Mouse (Mus musculus) stomach, postnatal 0 days (tissue): ENCODE results near the gene Stk10. TPM values are rescaled to one million over a fixed set of nuclear protein-coding genes. Genes with fewer than 3 reads are reported as not detected.
A peak's percentile ranks its signal among the peaks of the same experiment; 100 is the strongest.

Source experiments
- ATAC-seq: fragments of 200-750 bp; cut with Nextera tagmentation; 2 replicates; pipeline ENCODE4 v1.8.0; 2017; ENCODE audit not compliant: low FRiP score, low TSS enrichment
- DNase-seq: peaks from one replicate; pipeline ENCODE4 v3.0.0-alpha.2; 2016; ENCODE audit warnings: low spot score
- H3K27ac ChIP-seq: fragments of 300-500 bp; sonication (generic); replicated peaks from 2 replicates; pipeline ENCODE4 v1.5.1; 2014; ENCODE audit warnings: mild to moderate bottlenecking, control low read depth
- H3K27me3 ChIP-seq: fragments of 300-500 bp; sonication (generic); 2 replicates; pipeline ENCODE4 v1.6.1; 2014; ENCODE audit warnings: low read length; ENCODE audit not compliant: control insufficient read depth, insufficient read depth
- H3K36me3 ChIP-seq: fragments of 300-500 bp; sonication (generic); 2 replicates; pipeline ENCODE4 v1.6.1; 2014; ENCODE audit warnings: low read length, mixed read lengths; ENCODE audit not compliant: control insufficient read depth, insufficient read depth
- H3K4me1 ChIP-seq: fragments of 300-500 bp; sonication (generic); replicated peaks from 2 replicates; pipeline ENCODE4 v1.6.1; 2014; ENCODE audit warnings: antibody characterized with exemption; ENCODE audit not compliant: control insufficient read depth, insufficient read depth
- H3K4me2 ChIP-seq: fragments of 300-500 bp; sonication (generic); replicated peaks from 2 replicates; pipeline ENCODE4 v1.6.1; 2014; ENCODE audit warnings: low read depth, mild to moderate bottlenecking, control low read depth, moderate library complexity
- H3K4me3 ChIP-seq: fragments of 300-500 bp; sonication (generic); 2 replicates; pipeline ENCODE4 v1.5.1; 2014; ENCODE audit warnings: low read depth, low read length, control low read depth
- H3K9ac ChIP-seq: fragments of 300-500 bp; sonication (generic); 2 replicates; pipeline ENCODE4 v1.6.1; 2014; ENCODE audit warnings: mild to moderate bottlenecking, low read length, control low read depth, mixed read lengths
- H3K9me3 ChIP-seq: fragments of 300-500 bp; sonication (generic); 2 replicates; pipeline ENCODE4 v1.6.1; 2016; ENCODE audit warnings: low read length; ENCODE audit not compliant: control insufficient read depth
- CTCF ChIP-seq: IDR thresholded peaks from 2 replicates; pipeline ENCODE4 v1.5.1; 2016; ENCODE audit warnings: antibody characterized with exemption, low read depth, mild to moderate bottlenecking, moderate library complexity
- EP300 ChIP-seq: optimal IDR thresholded peaks from 2 replicates; pipeline ENCODE3; 2016; ENCODE audit warnings: antibody characterized with exemption
- WGBS: fragments of 180-500 bp; shearing (Covaris S2); extraction: QIAGEN DNeasy Blood & Tissue Kit; methylation state at CpG from one replicate; pipeline ENCODE4 v1.1.7; 2014; 5-methylcytosine and 5-hydroxymethylcytosine counted together
- polyA plus RNA-seq: library from polyadenylated mRNA; unstranded; fragments of >200 nt; fragmentation: Nextera tagmentation; extraction: Ambion mirVana; gene quantifications from 2 replicates; pipeline ENCODE4 v1.2.1, GENCODE M21; 2015

The Stk10 gene
- polyA plus RNA-seq, 1 experiment from 2014 or later, result 1.1 TPM

DNA sequence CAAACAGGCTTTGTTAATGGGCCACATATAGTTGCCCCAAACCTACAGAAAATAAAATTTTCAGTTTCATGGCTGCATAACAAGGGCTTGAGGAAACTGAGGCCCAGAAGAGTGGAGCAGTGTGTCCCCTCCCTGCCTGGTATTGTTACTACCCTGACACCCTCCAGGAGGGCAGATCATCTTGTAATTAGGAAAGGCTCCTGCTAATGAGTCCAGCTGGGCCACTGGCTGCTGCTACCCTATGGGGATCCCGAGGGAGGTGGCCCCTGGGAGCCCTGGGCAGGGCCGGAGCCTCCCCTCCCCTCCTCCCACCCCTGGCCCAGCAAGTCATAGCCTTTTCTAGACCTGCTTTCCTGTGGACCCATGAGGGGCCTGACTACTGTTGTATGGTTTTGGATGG is 47.9 kb downstream of the Stk10 start:
- WGBS, result 72% methylated on average over 2 of the region's 2 CpGs
- ATAC-seq (no peak), DNase-seq (no peak)
- H3K27ac ChIP-seq, result no peak overlapping the region
- no peak overlapping the region for H3K4me2 ChIP-seq
- H3K4me3 ChIP-seq, result no peak overlapping the region
- H3K4me1 ChIP-seq, result no peaks in the 10 kb centered on the region
- no peak for TF ChIP-seq EP300
- TF ChIP-seq CTCF, result no peak
- no peak overlapping the region for H3K9ac ChIP-seq
- no peaks in the 10 kb centered on the region for H3K9me3 ChIP-seq
- no peaks in the 10 kb centered on the region for H3K27me3 ChIP-seq
- no peaks in the 10 kb centered on the region for H3K36me3 ChIP-seq

DNA sequence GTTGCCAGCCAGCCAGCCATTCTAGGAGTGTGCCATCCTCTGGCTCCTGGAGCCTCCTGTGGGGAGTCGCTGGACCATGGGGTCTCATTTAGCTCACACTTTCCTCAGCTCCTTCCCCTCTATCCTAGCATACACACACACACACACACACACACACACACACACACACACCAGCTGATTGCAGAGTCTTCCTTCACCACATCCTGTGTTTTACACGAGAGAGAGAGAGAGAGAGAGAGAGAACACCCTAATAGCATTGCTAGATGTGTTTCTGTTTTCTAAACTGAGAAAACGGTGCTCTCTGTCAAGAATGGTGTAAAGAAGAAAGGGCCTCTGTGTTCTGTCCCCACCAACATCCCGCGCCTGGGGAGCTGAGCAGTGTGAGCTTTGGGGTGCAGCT is 49.7 kb downstream of the Stk10 start:
- Histone ChIP-seq H3K4me1 (no peaks in the 10 kb centered on the region), H3K4me3 (no peak overlapping the region), H3K36me3 (no peaks in the 10 kb centered on the region), H3K9me3 (no peaks in the 10 kb centered on the region), H3K27me3 (no peaks in the 10 kb centered on the region), H3K4me2 (no peak overlapping the region), H3K27ac (no peak overlapping the region), H3K9ac (no peak overlapping the region)
- no peak for TF ChIP-seq EP300
- no peak for TF ChIP-seq CTCF
- WGBS, result 59% methylated on average over 5 of the region's 5 CpGs
- DNase-seq (no peak), ATAC-seq (no peak)

GRCm38 (mm10) chr11:32585996-32586395 is 52.9 kb downstream of the Stk10 start:
- DNase-seq, result no peak
- Histone ChIP-seq H3K4me2 (no peak overlapping the region), H3K9me3 (no peaks in the 10 kb centered on the region), H3K27ac (no peak overlapping the region), H3K36me3 (no peaks in the 10 kb centered on the region), H3K4me3 (no peak overlapping the region), H3K9ac (no peak overlapping the region), H3K27me3 (no peaks in the 10 kb centered on the region), H3K4me1 (no peaks in the 10 kb centered on the region)
- WGBS, result 69% methylated on average over 6 of the region's 6 CpGs
- no peak for ATAC-seq
- TF ChIP-seq CTCF, result no peak
- TF ChIP-seq EP300, result no peak

DNA sequence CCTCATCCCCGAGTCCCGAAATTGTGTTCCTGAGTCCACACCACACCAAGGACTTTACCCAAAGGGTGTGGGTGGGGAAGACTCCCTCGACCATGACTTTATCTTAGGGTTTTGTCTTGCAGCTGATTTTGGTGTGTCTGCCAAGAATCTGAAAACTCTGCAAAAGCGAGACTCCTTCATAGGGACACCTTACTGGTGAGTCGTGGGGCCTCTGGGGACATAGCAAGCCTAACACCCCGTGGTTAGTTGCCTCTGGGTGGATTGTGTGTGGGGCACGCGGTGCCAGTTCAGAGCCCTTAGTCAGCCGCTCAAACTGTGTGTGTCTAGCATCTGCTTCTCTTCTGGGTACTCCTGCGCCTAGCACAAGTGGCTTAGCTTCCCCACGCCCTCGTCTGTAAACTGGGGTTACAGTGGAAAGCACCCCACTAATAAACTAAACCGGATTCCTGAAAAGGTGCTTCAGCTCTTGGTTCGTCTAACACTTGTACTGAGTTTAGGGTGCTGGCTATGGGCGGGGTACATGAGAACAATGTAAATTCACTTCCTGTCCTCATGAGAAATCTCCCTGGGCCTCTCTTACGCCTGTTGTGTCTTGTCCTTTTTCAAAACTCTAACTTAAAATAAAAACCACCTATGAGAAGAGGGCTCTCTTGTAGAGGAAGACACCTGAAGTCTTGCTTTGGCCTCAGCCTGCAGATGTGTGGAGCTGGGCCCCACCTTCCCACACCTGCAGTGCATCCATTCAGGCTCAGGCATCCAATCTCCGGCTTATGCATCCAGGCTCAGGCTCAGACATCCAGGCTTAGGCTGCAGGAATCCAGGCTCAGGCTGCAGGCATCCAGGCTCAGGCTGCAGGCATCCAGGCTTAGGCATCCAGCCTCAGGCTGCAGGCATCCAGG is 54.3 kb downstream of the Stk10 start:
- Histone ChIP-seq H3K4me2 (no peak overlapping the region), H3K36me3 (no peaks in the 10 kb centered on the region), H3K27me3 (no peaks in the 10 kb centered on the region), H3K27ac (no peak overlapping the region), H3K9ac (0 out of 2 replicates have a peak overlapping the region, but pooled peaks have one; percentile 9), H3K9me3 (no peaks in the 10 kb centered on the region), H3K4me3 (no peak overlapping the region), H3K4me1 (no peaks in the 10 kb centered on the region)
- ATAC-seq (no peak), DNase-seq (no peak)
- 67% methylated on average over 17 of the region's 17 CpGs for WGBS
- no peak for TF ChIP-seq EP300
- no peak for TF ChIP-seq CTCF

DNA sequence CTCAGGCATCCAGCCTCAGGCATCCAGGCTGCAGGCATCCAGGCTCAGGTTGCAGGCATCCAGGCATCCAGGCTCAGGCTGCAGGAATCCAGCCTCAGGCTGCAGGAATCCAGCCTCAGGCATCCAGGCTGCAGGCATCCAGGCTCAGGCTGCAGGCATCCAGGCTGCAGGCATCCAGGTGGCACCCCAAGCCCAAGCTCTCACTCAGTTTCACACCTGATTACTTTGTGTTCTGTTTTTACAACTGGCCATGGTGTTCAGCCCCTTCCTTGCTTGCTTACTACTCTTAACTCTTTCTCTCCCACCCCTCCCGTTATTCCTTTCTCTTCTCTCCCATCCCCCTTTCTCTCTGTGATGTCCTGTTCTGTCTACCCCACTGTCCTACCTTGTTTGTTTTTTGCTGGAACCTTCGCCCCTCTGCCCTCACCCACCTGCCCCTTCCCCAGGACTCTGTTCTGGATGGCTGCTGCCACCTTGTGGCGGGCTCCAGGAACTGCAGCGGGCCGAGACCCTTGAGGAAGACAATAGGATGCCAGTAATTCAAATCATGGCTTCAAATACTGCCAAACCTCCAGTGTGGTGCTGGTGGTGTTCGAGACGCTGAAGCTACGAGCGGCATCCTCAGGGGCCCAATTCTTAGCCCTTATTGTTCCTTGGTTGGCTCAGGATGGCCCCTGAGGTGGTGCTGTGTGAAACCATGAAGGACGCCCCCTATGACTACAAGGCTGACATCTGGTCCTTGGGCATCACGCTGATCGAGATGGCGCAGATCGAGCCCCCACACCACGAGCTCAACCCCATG is 55.2 kb downstream of the Stk10 start:
- no peak overlapping the region for H3K4me2 ChIP-seq
- H3K36me3 ChIP-seq, result no peaks in the 10 kb centered on the region
- H3K9me3 ChIP-seq, result no peaks in the 10 kb centered on the region
- WGBS, result 34% methylated on average over 15 of the region's 15 CpGs
- no peak for ATAC-seq
- DNase-seq, result peak; percentile 70
- no peak overlapping the region for H3K27ac ChIP-seq
- TF ChIP-seq CTCF (peak; percentile 95), EP300 (no peak)
- H3K9ac ChIP-seq, result 0 out of 2 replicates have a peak overlapping the region, but pooled peaks have one; percentile 9
- no peak overlapping the region for H3K4me3 ChIP-seq
- H3K27me3 ChIP-seq, result no peaks in the 10 kb centered on the region
- H3K4me1 ChIP-seq, result no peaks in the 10 kb centered on the region

DNA sequence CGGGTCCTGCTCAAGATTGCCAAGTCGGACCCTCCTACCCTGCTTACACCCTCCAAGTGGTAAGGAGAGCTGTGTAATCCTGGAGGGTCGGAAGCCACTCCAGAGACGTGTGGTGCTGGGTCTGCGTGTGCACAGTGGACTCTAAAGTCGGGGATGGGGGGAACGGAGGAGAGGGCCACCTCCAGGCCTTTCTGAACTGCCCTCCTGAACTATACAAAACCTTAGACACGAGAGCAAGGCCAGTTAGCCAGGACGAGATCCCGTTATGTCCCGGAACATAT is 55.7 kb downstream of the Stk10 start:
- 83% methylated on average over 11 of the region's 11 CpGs for WGBS
- TF ChIP-seq EP300, result no peak
- TF ChIP-seq CTCF, result no peak
- no peak for ATAC-seq

More for the DNA sequence above, 55.7 kb downstream of the Stk10 start:
- DNase-seq, result no peak
- Histone ChIP-seq H3K36me3 (no peaks in the 10 kb centered on the region), H3K27me3 (no peaks in the 10 kb centered on the region), H3K4me2 (no peak overlapping the region), H3K4me3 (no peak overlapping the region), H3K4me1 (no peaks in the 10 kb centered on the region), H3K9ac (no peak overlapping the region), H3K9me3 (no peaks in the 10 kb centered on the region), H3K27ac (no peak overlapping the region)
